Mouse (Mus musculus): Measurements from ENCODE around the gene Chrng.

The Chrng gene

GRCm38 (mm10) chr1:87198119-87199065, 6.1 kb upstream of the Chrng start:
- no peak for DNase-seq (ENCODE audit: low read depth, low spot score)

- DNase-seq (ENCODE audit: low read depth, low spot score) = no peak
Measured at GRCm38 (mm10) chr1:87200811-87201210, 3.6 kb upstream of the Chrng start.

DNA sequence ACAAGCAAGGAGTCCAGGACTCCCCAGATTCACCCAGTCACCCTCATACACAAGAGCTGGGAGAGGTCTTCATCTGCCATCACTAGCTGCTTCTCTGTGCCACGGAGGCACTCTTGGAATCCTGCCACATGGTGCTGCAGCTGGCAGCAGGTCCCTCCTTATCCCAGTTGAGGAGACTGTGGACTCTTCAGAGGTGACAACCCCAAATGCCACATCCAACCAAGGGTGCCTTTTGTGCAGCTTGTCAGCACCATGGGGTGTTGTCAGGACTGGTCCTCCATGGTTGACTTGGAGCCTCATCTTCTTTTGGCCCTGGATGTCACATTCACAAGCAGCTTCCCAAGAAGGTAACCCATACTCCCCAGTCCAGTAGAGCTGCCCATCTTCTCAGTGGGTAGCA, 2.6 kb upstream of the Chrng start:
- no peak for DNase-seq (ENCODE audit: low read depth, low spot score)

DNA sequence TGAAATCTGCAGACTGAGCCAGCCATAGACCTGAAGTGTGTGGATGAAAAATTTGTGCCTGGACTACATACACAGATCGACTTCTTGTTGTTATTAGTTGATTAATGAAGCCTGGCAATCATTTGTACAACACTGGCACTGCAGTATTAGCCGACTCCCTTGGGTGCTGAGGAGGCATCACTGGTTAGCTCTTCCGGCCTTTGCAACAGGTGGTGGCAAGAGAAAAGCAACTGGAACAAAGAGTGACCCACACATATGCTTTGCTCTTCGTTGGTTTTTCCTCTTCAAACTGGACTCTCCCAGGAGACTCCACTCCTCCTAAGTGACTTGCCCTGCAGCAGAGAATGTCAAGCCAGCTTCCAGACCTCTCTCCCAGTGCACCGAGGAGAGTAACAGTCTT, 678 bp upstream of the Chrng start:
- no peak for DNase-seq (ENCODE audit: low read depth, low spot score)

DNA sequence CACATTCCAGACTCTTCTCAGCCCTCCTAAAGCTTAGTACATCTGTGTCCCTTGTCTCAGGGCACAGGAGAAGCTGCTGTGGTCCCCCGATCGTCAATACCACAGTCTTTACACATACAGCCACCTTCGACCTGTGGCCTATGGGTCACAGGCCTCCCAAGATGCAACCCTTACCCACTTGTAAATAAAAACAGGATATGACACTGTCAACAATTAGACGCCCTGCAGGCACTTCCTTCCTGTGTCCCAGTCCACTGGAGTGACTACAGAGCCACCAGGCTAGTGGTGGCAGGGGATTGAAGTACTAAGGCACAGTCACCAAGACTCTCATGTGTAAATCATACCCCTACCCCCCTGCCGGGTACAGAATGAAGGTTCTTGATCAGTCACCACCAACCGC, 581 bp downstream of the Chrng start:
- DNase-seq (ENCODE audit: low read depth, low spot score) = no peak

DNA sequence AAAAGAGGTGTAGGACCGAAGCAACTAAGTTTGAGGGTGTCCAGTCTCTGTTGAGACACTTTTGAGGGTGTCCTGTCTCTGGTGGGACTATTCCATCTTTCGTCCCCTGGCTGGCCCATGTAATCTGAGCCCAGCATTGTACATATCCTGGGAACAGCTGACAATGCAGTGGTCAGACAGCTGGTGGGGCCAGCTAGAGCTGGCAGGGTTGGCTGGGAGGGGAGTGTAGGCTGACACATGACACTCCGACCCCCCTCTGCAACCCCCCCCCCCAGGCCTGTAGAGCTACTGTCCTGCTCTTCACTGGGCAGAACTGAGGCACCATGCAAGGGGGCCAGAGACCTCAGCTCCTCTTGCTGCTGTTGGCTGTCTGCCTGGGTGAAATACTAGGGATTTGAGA, 1.0 kb downstream of the Chrng start:
- no peak for DNase-seq (ENCODE audit: low read depth, low spot score)

GRCm38 (mm10) chr1:87206339-87206738, 1.9 kb downstream of the Chrng start:
- no peak for DNase-seq (ENCODE audit: low read depth, low spot score)

DNA sequence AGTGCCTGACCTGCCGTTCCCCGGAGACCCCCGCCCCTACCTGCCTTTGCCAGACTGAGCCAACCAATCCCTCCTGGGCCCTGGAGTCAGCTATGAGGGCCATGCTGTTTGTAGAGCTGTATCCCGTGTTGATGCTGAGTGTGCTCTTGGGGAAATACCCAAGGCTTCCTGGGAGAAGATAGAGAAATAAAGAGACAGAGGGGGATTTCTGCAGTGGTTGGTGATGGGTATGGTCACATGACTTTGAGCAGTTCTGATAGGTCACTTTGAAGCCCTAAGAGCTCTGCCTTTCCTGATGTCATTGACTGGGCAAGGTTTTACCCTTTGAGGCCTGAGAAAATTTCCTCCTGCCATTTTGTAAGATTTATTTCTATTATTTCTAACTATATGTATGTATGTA, 7.0 kb downstream of the Chrng start:
- DNase-seq (ENCODE audit: low read depth, low spot score) = no peak

DNA sequence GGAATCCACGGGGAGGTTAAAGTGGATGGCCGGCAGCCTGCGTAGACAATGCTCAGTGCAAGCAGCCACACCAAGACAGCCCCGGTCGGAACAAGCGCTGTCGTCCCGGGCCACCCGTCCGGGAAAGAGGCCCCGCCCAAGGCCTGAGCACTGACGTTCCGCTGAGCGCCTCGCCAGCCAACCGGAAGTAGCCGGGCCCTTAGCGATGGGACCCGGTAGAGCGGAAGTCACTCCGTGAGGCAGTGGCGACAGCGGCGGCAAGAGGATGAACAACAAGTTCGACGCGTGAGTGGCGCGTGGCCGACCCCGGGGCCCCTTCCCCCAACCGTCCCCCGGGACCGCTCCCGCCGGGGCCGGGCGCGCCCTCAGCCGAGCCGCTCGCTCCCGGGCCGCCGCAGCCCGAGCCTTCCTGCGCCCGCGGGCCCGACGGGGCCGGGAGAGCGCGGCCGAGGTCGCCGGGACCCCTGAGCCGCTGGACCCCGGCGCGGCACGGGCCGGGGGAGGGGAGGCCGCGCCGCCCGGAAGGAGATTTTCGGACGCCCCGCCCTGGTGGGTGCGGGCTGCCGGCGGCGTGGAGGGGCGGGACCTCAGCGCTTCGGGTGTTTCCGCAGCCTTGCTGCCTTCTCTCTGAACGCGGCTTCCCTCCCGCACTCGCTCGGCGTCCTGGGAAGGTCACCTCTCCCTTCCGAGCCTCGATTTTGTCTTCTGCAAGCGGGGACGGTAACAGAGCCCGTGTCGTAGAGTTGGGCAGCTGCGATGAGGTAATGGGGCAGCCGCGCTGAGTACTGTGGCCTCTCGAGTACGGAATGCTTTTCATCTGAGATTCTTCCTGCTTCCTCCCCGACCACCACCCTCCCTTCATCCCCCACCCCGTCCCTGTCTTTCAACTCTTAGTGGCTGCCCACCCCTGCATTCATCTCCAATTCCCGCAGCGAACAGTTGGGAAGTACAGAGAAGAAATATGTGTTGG, 9.6 kb downstream of the Chrng start, which contains the start of gene Eif4e2:
TSS of gene Eif4e2 (plus strand) at position 180 of the 970 bp plus-strand sequence.
- DNase-seq (ENCODE audit: low read depth, low spot score) = peak; percentile 89

- DNase-seq (ENCODE audit: low read depth, low spot score) = no peak
Measured at GRCm38 (mm10) chr1:87214748-87215147, 10.3 kb downstream of the Chrng start.

GRCm38 (mm10) chr1:87217938-87218337, 13.5 kb downstream of the Chrng start:
- DNase-seq (ENCODE audit: low read depth, low spot score) = no peak

DNA sequence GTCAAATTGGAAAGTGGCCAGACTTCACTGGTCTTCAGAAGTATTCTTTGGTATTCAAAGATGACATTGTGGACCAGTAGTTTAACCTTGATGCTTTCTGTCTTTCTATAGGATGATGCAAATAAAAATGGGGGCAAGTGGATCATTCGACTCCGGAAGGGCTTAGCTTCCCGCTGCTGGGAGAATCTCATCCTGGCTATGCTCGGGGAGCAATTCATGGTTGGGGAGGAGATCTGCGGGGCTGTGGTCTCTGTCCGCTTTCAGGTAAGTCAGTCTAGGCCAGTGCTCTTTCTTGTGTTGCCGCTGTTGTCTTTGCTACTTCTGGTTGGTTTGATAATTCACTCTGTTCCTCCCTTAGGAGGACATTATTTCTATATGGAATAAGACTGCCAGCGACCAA, 21.3 kb downstream of the Chrng start:
- DNase-seq (ENCODE audit: low read depth, low spot score) = no peak

DNA sequence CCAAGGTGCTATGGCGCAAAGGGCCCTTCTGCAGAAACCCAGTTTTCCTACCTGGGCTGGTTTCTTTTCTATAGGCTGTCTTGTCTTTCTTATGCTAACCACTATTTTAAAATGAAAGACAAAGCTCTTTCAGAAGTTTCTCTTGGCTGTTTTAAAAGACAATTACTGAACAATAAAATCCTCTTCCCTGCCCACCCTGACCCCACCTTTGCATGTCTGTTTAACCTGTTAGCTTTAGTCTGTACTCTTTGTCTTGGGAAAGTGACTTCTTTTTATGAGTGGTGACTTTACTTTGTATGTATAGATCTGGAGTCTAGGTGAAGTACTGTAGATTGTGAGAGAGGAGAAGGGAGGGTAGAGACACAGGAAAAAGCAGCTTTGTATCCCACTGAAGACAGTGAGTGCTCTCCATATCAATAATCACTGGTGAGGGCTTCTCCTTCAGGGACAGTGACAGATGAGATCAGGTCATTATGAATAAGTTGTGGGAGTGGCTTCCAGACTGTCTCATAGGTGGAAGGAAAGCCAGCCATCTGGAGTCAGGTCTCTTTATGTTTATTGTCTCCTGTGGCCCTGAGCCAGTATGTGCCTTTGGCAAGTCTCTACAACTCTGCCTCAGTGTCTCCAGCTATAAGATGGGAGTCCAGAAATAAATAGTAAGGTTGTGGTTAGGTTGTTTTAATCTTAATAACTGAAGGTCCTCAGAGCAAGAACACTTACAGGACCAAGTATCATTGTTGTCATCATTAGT, 22.1 kb downstream of the Chrng start:
- no peak for DNase-seq (ENCODE audit: low read depth, low spot score)

DNA sequence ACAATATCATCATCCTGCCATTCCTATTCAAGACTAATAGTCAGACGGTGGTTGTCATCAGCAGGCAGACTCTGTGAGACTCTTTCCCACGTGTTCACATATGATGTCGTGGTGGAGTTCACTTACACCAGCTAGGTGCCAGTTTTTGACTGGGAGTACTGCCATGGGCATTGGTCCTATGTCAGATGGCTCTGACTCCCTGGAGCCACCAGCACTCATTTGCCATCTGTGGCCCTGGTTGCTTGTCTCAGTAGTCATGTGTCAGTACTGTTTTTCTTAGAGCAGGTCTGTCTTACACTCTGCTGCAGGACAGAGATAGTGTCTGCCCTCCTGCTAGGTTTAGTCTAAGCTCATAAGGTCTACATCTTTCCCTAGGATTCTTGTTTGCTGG, 22.7 kb downstream of the Chrng start:
- no peak for DNase-seq (ENCODE audit: low read depth, low spot score)

GRCm38 (mm10) chr1:87230606-87231005, 26.1 kb downstream of the Chrng start:
- DNase-seq (ENCODE audit: low read depth, low spot score) = no peak

GRCm38 (mm10) chr1:87232197-87232596, 27.7 kb downstream of the Chrng start:
- no peak for DNase-seq (ENCODE audit: low read depth, low spot score)

GRCm38 (mm10) chr1:87239056-87239455, 34.6 kb downstream of the Chrng start:
- no peak for DNase-seq (ENCODE audit: low read depth, low spot score)

GRCm38 (mm10) chr1:87243021-87243420, 38.6 kb downstream of the Chrng start:
- no peak for DNase-seq (ENCODE audit: low read depth, low spot score)

DNA sequence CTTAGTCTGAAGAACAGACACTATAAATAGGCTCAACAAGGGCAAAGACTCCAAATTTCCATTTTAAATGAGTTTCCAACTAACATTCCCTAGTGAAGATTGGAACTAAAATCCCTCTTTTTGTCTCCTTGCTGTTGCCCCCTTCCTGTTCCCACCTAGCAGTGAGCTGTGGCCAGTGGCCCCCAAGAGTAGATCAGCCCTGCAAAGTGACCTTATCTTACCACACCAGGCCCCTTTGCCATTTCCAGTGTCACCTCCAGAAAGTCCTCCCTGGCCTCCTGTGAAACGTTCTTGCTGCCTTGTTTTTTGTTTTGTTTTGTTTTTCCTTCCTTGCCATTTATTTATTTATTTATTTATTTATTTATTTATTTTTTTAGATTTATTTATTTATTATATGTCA, 41.0 kb downstream of the Chrng start:
- DNase-seq (ENCODE audit: low read depth, low spot score) = no peak

DNA sequence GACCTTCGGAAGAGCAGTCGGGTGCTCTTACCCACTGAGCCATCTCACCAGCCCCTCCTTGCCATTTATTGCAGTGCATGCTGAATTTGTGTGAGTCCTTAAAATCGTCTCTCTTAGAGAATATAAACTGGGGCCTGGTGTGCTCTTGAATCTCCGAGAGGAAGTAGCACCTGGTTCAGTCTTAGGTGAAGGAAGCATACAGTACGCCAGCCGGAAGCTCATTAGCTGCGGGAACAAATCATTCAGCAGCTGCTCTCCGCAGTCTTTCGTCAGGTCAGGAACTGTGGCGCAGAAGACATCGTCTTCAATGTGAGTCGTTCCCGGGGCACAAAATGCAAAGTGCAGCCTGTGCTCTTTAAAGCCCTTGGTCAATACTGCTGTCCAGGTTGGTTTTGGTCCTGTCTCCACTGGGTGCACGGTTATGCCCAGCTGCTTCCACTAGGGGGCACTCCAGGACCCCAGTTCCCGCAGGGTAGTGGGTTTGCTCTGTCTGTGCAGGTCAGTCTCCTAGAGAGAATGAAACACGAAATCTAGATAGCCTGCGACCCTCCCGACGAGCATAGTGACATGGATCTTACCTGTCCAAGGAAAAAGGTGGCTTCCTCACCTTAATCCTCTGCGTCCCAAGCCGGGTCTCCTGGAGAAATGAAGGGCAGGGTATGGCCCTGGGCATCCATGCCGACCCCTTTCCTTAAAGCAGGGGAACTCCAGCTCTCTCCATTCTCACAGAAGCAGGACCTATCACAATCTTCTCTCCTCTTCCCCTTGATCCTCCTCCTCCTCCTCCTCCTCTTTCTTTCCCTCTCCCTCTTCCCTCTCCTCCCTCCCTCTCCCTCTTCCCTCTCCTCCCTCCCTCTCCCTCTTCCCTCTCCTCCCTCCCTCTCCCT, 41.7 kb downstream of the Chrng start:
- DNase-seq (ENCODE audit: low read depth, low spot score) = peak; percentile 62

All from retina, postnatal 7 days (tissue).